Mouse (Mus musculus): ENCODE measurements at regions not wholly inside any gene's neighbourhood (a gene's known extent, or its start where the extent isn't known, plus 50 kb on each side); places are given as distances from the start of the nearest gene placed in this dataset.
"Not testable (repeated sequence)": the region's sequence is repeated elsewhere in the genome, so short reads cannot be mapped to it uniquely, and the experiment has no call there.

DNA sequence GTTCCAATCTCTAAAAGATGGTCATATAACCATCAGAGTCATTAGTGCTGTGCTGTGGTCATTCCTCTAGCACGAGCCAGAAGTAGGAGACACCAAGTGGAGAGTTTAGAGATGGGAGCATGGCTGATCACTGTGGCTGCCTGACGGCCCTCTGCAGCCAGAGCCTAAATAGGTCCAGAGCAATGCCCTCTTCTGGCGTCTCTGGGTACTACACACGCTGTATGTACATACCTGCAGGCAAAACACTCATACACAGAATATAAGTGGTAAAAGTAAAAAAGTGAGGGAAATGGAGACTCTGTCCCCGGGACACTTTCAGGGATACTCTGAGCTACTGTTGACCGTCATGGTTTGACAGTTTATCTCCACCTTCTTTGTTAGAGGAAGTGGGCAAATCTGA lies 91.4 kb downstream of the Gm21738 start:
- DNase-seq, result no peak

DNA sequence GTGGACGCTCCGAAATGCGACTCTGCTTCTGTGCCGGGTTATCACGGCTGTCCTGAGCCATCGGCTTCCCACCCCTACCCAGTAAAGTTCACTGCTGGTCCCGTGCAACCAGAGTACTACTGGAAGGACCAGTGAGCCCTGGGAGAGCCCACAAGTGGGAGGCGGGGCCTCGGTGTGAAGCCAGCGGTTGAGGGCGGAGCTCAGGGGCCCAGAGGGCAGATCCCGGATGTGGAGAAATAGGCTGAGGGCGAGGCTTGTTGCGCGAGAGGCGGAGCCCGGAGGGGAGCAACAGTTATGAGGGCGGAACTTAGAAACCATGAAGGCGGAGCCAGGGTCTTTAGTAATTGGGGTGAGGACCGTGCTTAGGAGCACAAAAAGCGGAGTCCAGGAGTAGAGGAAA lies 107.1 kb downstream of the Gm21738 start:
- no peak for DNase-seq

DNA sequence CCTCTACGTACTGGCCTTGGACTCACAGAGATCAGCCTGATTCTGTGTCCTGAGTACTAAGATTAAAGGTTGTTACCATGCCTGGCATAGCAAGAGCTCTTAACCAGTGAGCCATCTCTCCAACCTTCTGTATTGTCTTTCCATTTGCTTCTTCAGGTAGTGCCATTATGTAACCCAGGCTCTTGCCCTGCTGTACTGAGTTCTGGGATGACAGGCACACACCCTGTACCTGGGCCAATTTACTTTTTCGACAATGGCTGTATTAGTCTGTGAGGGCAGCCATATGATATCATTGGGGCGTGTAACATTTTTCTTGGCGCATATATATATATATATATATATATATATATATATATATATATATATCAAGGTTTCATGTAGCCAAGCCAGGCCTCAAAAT lies 115.9 kb downstream of the Gm21738 start:
- DNase-seq, result not testable (repeated sequence)

DNA sequence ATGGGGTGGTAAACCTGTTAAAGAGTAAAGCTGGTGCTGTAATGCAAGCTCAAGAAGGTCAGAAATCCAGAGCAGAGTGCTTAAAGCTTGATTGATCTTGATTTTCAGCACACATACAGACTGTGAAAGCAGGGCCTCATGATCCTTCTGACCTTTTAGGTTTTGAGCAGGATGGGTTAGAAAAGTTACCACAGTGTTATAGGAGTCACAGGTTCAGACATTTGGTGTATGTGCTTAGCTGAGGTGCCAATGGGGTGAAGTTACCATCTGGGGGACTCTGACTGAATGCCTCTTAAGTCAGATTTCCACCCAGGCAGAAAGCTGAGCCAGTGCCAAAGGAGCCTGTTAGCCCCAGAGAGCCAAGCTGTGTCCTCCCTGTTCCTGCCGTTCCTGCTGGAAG lies 139.6 kb downstream of the Gm21738 start:
- DNase-seq, result no peak

DNA sequence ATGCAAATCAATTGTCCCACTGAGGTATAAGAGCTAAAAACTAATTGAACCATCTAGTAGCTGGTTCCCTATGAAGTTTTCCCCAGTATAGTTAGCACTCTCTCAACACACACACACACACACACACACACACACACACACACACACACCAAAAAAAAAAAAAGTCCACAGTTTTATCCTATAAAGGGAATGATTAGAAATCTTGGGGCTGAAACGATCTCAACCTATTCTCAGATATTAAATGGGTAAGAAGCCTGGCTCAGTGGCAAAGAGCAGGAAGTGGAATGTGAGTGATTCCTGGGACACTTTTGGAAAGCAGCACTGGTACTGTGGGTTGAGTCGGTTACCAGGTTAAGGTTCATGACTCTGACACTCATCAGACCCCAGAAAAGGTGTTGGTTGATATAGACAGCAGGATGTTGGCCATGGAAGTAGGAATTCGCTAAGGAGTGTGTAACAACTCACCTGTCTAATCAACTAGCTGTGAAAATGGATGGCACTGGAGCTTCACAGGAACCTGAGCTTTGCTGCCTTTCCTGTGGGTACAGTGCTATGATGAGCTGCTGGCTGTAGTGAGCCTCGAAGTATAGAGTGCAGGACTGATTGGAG lies 140.8 kb downstream of the Gm21738 start:
- peak; percentile 78 for DNase-seq

All from right cerebral cortex, postnatal 4 days (tissue).